Mouse (Mus musculus): ENCODE data around the gene Bnc2.

DNA sequence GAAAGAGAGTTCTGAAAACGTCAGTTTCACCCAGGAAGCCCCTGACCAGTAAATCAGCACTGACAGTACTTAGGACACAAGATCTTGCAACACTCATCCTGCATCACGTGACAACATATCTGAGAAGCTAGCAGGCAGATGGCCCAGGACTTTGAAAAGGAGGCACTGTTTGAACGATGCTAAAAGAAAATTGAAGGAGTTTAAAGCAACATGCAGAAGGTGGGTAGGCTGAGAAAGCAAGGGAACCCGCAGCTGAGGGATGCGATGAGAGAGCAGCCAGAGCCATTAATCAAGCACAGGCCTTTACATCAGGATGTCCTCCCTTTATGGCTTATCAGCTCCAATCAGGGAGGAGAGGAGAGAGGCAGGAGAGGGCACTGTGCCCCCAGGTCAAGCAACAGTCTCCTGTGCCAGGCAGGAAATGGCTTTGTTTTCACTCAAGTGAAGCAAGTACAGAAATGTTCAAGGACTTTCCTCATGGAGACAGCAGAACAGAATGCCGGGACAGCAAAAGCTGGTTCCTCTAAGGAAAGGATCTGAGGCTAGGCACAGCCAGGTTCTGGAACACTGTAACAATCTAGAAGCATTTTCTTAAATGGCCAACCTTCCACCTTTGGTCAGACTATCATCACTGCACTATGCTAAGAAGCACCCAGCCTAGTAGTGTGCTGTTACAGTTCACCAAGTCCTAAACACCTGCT lies 267.6 kb downstream of the Bnc2 start:
- TF ChIP-seq CTCF (IDR thresholded peaks at IDR 0.05; ENCODE audit: extremely low read depth, insufficient read length, insufficient replicate concordance, low read depth, low read length) (no peak), POLR2A (IDR thresholded peaks at IDR 0.05; ENCODE audit: low read depth, low read length) (no peak)
